Mouse (Mus musculus) stomach, postnatal 0 days (tissue): ENCODE measurements around the gene Abhd17c.

Experiments
- CTCF ChIP-seq: IDR thresholded peaks from 2 replicates; pipeline ENCODE4 v1.5.1; 2016; ENCODE audit warnings: antibody characterized with exemption, low read depth, mild to moderate bottlenecking, moderate library complexity
- EP300 ChIP-seq: optimal IDR thresholded peaks from 2 replicates; pipeline ENCODE3; 2016; ENCODE audit warnings: antibody characterized with exemption

DNA sequence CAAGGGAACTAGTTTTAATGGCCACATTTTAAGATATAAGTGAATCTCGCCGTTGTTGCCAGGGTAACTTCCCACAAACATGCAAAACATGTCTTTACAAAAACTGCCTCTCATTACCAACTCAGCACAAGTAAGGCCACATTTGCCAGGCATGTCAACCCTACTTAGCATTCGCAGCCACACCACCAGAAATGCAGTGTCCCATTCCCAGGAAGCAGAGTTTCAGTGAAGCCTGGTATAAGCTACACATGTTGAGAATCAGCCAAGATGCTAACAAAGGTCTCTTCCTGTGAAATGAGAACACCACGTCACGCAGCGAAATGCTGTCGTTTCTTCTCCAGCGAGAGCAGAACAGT lies 38.7 kb downstream of the Abhd17c start:
- TF ChIP-seq CTCF (no peak), EP300 (no peak)
